Mouse (Mus musculus) kidney, adult 8-10 months (tissue): ENCODE results near the gene Pold4.

Experiments
- DNase-seq, 2 experiments: peaks; one replicate each; pipeline ENCODE4 v3.0.0; 2022

The Pold4 gene

GRCm38 (mm10) chr19:4204889-4205288, 26.8 kb upstream of the Pold4 start:
- DNase-seq = no peak

GRCm38 (mm10) chr19:4206971-4207370, 24.7 kb upstream of the Pold4 start:
- DNase-seq = peak; percentile 73 to 85

- DNase-seq = no peak
Observed at GRCm38 (mm10) chr19:4208563-4208962, 23.1 kb upstream of the Pold4 start.

- DNase-seq = no peak
Observed at GRCm38 (mm10) chr19:4211891-4212588, 19.7 kb upstream of the Pold4 start.

- peak; percentile 66 to 74 for DNase-seq
Observed at GRCm38 (mm10) chr19:4213524-4213974, 18.1 kb upstream of the Pold4 start.

- no peak for DNase-seq
Observed at GRCm38 (mm10) chr19:4214071-4214770, 17.5 kb upstream of the Pold4 start, which contains the start of the genes Clcf1 and AC109138.7. Clcf1 (plus strand) TSS chr19:4214238. AC109138.7 (plus strand) TSS chr19:4214357.

GRCm38 (mm10) chr19:4214771-4215450, 16.8 kb upstream of the Pold4 start:
- DNase-seq = no peak

- no peak for DNase-seq
Observed at GRCm38 (mm10) chr19:4215451-4215840, 16.3 kb upstream of the Pold4 start.

- DNase-seq = no peak
Observed at GRCm38 (mm10) chr19:4216041-4216685, 15.5 kb upstream of the Pold4 start.

- no peak for DNase-seq
Observed at GRCm38 (mm10) chr19:4217140-4217539, 14.6 kb upstream of the Pold4 start.

- no peak for DNase-seq
Observed at GRCm38 (mm10) chr19:4217855-4218254, 13.8 kb upstream of the Pold4 start.

- no peak for DNase-seq
Observed at GRCm38 (mm10) chr19:4218293-4218692, 13.4 kb upstream of the Pold4 start.

- no peak for DNase-seq
Observed at GRCm38 (mm10) chr19:4218784-4219183, 12.9 kb upstream of the Pold4 start.

GRCm38 (mm10) chr19:4219943-4220342, 11.8 kb upstream of the Pold4 start:
- no peak for DNase-seq

- DNase-seq = no peak
Observed at GRCm38 (mm10) chr19:4220416-4220815, 11.3 kb upstream of the Pold4 start.

GRCm38 (mm10) chr19:4220957-4221743, 10.5 kb upstream of the Pold4 start:
- no peak for DNase-seq

GRCm38 (mm10) chr19:4222165-4222564, 9.5 kb upstream of the Pold4 start:
- DNase-seq = peak; percentile 59 to 61

- no peak for DNase-seq
Observed at GRCm38 (mm10) chr19:4226779-4227178, 4.9 kb upstream of the Pold4 start.

- DNase-seq = no peak
Observed at GRCm38 (mm10) chr19:4227446-4227845, 4.3 kb upstream of the Pold4 start.

- DNase-seq = peak; percentile 74 to 79
Observed at GRCm38 (mm10) chr19:4227894-4228678, 3.6 kb upstream of the Pold4 start.

GRCm38 (mm10) chr19:4228891-4229290, 2.8 kb upstream of the Pold4 start:
- no peak for DNase-seq
